Mouse (Mus musculus): ENCODE data around the gene Ing1. TPM values are rescaled to one million over a fixed set of nuclear protein-coding genes. Genes with fewer than 3 reads are reported as not detected.

The Ing1 gene
- total and polyA plus RNA-seq, 3 experiments: 9.6 to 26.9 (median 19.9) TPM

DNA sequence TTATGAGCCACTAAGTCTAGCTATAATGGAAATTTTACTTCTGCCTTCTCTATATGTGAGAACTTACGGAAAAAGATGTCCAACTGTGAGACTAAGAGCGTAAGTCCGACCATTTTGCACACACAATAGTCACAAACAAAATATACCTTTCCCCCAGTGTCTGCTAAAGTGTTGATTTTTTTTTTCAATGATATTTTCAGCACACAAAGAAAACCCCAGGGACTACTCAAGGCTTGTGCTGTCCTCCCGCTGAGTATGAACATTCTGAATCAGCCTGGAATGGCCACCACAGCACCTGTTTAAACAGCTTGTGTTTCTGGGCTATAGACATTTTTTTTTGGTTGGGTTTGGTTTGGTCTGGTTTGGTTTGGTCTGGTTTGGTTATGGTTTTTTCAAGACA is 15.4 kb downstream of the Ing1 start:
- Histone ChIP-seq H3K79me2 (replicated peaks; ENCODE audit: control insufficient read depth, insufficient read depth, low read length) (no peaks in the 10 kb centered on the region), H3K9ac (ENCODE audit: low read depth, low read length) (no peak overlapping the region), H3K4me3 (no peak overlapping the region), H3K36me3 (ENCODE audit: control insufficient read depth, insufficient read depth, low read length) (no peaks in the 10 kb centered on the region), H3K4me1 (ENCODE audit: control insufficient read depth, insufficient read depth, low read length) (no peaks in the 10 kb centered on the region), H3K27me3 (ENCODE audit: control insufficient read depth, insufficient read depth, low read length) (no peaks in the 10 kb centered on the region), H3K27ac (no peak overlapping the region)
- intact Hi-C loops (cut with DNase I): no loop called here
- TF ChIP-seq CTCF (IDR thresholded peaks at IDR 0.05) (no peak), POLR2A (IDR thresholded peaks at IDR 0.05; ENCODE audit: insufficient read depth, low read depth, low read length) (no peak), EP300 (IDR thresholded peaks at IDR 0.05; ENCODE audit: insufficient read depth, low read depth, low read length) (no peak)
- no peak for DNase-seq
- WGBS: 82% methylated on average over 4 of the region's 4 CpGs

GRCm38 (mm10) chr8:11571950-11572349 is 16.6 kb downstream of the Ing1 start:
- no peaks in the 10 kb centered on the region for H3K27me3 ChIP-seq (ENCODE audit: control insufficient read depth, insufficient read depth, low read length)
- H3K4me3 ChIP-seq: no peak overlapping the region
- no peak overlapping the region for H3K27ac ChIP-seq
- H3K9ac ChIP-seq (ENCODE audit: low read depth, low read length): no peak overlapping the region
- intact Hi-C loops (cut with DNase I): no loop called here
- no peaks in the 10 kb centered on the region for H3K4me1 ChIP-seq (ENCODE audit: control insufficient read depth, insufficient read depth, low read length)
- no peaks in the 10 kb centered on the region for H3K36me3 ChIP-seq (ENCODE audit: control insufficient read depth, insufficient read depth, low read length)
- no peak for DNase-seq
- TF ChIP-seq EP300 (IDR thresholded peaks at IDR 0.05; ENCODE audit: insufficient read depth, low read depth, low read length): no peak
- TF ChIP-seq POLR2A (IDR thresholded peaks at IDR 0.05; ENCODE audit: insufficient read depth, low read depth, low read length): no peak
- TF ChIP-seq CTCF (IDR thresholded peaks at IDR 0.05): no peak
- no peaks in the 10 kb centered on the region for H3K79me2 ChIP-seq (replicated peaks; ENCODE audit: control insufficient read depth, insufficient read depth, low read length)
- WGBS: 91% methylated on average over 10 of the region's 10 CpGs

DNA sequence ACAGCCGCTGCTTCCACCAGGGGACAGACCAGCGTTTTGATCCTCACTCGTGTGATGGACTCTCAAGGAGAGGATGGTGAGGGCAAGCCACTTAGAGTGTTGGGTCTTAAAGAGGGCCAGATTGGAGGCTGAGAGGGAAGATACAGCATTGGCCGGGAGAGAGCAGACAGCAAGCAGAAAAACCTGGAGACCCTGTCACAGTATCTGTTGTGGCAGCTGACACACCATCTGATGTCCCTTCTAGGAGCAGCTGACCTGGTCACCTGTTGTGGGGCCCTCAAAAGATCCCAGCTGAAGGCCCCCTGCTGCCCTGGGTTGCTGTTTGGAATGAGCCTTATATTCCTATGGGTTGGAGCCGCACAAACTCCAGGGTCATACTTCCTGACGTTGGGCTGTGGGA is 17.1 kb downstream of the Ing1 start:
- no peak overlapping the region for H3K9ac ChIP-seq (ENCODE audit: low read depth, low read length)
- H3K27ac ChIP-seq: no peak overlapping the region
- H3K4me3 ChIP-seq: no peak overlapping the region
- H3K27me3 ChIP-seq (ENCODE audit: control insufficient read depth, insufficient read depth, low read length): no peaks in the 10 kb centered on the region
- H3K79me2 ChIP-seq (replicated peaks; ENCODE audit: control insufficient read depth, insufficient read depth, low read length): no peaks in the 10 kb centered on the region
- no peak for TF ChIP-seq CTCF (IDR thresholded peaks at IDR 0.05)
- no peak for TF ChIP-seq EP300 (IDR thresholded peaks at IDR 0.05; ENCODE audit: insufficient read depth, low read depth, low read length)
- no peak for TF ChIP-seq POLR2A (IDR thresholded peaks at IDR 0.05; ENCODE audit: insufficient read depth, low read depth, low read length)
- 75% methylated on average over 6 of the region's 6 CpGs for WGBS
- intact Hi-C loops (cut with DNase I): no loop called here
- no peak for DNase-seq
- no peaks in the 10 kb centered on the region for H3K4me1 ChIP-seq (ENCODE audit: control insufficient read depth, insufficient read depth, low read length)
- H3K36me3 ChIP-seq (ENCODE audit: control insufficient read depth, insufficient read depth, low read length): no peaks in the 10 kb centered on the region

- TF ChIP-seq EP300 (IDR thresholded peaks at IDR 0.05; ENCODE audit: insufficient read depth, low read depth, low read length): no peak
- TF ChIP-seq POLR2A (IDR thresholded peaks at IDR 0.05; ENCODE audit: insufficient read depth, low read depth, low read length): no peak
- TF ChIP-seq CTCF (IDR thresholded peaks at IDR 0.05): no peak
- DNase-seq: no peak
- H3K36me3 ChIP-seq (ENCODE audit: control insufficient read depth, insufficient read depth, low read length): no peaks in the 10 kb centered on the region
- H3K9ac ChIP-seq (ENCODE audit: low read depth, low read length): no peak overlapping the region
- H3K27ac ChIP-seq: no peak overlapping the region
- intact Hi-C loops (cut with DNase I): no loop called here
- no peak overlapping the region for H3K4me3 ChIP-seq
- no peaks in the 10 kb centered on the region for H3K4me1 ChIP-seq (ENCODE audit: control insufficient read depth, insufficient read depth, low read length)
- H3K79me2 ChIP-seq (replicated peaks; ENCODE audit: control insufficient read depth, insufficient read depth, low read length): no peaks in the 10 kb centered on the region
- 50% methylated on average over 9 of the region's 9 CpGs for WGBS
- H3K27me3 ChIP-seq (ENCODE audit: control insufficient read depth, insufficient read depth, low read length): no peaks in the 10 kb centered on the region
Observed at GRCm38 (mm10) chr8:11574911-11575603, 19.7 kb downstream of the Ing1 start.

DNA sequence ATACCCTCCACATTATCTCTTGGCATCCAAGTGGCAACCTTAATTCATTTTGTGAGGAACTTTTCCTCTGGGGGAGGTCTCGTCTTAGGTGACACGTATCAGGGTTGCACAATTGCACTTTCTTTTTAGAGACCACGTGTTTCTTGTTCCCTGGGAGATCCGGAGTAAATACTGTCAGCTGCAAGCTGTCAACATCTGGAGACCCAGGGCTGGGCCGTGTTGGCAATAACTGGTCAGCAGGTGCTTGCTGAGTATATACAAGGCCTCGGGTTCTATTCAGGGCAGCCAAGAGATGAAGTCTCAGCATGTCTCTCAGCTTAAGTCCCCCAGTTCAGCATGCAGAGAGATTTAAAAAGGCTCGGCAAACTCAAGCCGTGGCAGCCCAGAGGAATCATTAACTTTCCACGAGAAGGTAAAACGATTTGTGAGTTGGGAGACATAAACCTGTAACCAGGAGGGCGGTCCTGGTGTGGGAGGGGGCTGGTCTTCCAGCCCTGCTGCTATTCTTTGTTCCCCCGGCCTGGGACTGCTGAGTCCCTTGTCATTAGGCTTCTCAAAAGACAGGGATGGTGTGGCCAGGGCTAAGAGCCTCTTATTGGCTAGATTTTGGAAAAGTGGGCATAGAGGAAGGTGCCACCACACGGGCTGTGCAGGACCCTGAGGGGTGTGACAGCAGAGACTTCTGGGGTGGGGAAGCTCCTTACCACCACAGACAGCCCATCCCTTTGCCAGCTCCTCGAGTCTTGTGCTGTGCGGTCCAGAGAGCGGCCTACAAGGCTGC is 20.4 kb downstream of the Ing1 start:
- no peak overlapping the region for H3K4me3 ChIP-seq
- no peak overlapping the region for H3K9ac ChIP-seq (ENCODE audit: low read depth, low read length)
- H3K36me3 ChIP-seq (ENCODE audit: control insufficient read depth, insufficient read depth, low read length): no peaks in the 10 kb centered on the region
- intact Hi-C loops (cut with DNase I): no loop called here
- TF ChIP-seq POLR2A (IDR thresholded peaks at IDR 0.05; ENCODE audit: insufficient read depth, low read depth, low read length) (no peak), EP300 (IDR thresholded peaks at IDR 0.05; ENCODE audit: insufficient read depth, low read depth, low read length) (no peak)
- H3K79me2 ChIP-seq (replicated peaks; ENCODE audit: control insufficient read depth, insufficient read depth, low read length): no peaks in the 10 kb centered on the region
- no peaks in the 10 kb centered on the region for H3K4me1 ChIP-seq (ENCODE audit: control insufficient read depth, insufficient read depth, low read length)
- no peak overlapping the region for H3K27ac ChIP-seq
- no peak for DNase-seq
- WGBS: 76% methylated on average over 16 of the region's 16 CpGs
- no peaks in the 10 kb centered on the region for H3K27me3 ChIP-seq (ENCODE audit: control insufficient read depth, insufficient read depth, low read length)

All from heart, adult 2 months (tissue).